Mouse (Mus musculus): ENCODE data around the gene Slc7a7. TPM values are rescaled to one million over a fixed set of nuclear protein-coding genes. Genes with fewer than 3 reads are reported as not detected.

The Slc7a7 gene
- total and polyA plus RNA-seq, 2 experiments from 2014 or later = 3.2 to 3.4 TPM

DNA sequence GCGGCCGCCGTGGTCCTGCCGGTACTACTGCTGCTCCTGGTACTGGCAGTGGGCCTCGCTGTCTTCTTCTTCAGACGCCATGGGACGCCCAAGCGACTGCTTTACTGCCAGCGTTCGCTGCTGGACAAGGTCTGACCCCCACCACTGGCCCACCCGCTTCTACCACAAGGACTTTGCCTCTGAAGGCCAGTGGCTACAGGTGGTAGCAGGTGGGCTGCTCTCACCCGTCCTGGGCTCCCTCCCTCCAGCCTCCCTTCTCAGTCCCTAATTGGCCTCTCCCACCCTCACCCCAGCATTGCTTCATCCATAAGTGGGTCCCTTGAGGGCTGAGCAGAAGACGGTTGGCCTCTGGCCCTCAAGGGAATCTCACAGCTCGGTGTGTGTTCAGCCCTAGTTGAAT is 23.0 kb upstream of the Slc7a7 start:
- TF ChIP-seq CTCF (IDR thresholded peaks at IDR 0.05; ENCODE audit: low read depth) = no peak
- Histone ChIP-seq H3K27ac (ENCODE audit: low read depth, low read length) (no peak overlapping the region), H3K9ac (no peak overlapping the region), H3K36me3 (ENCODE audit: insufficient read depth) (peaks cover 7% of the 10 kb centered on the region; the same call in 1 of the 2 replicates), H3K9me3 (ENCODE audit: low read length) (no peaks in the 10 kb centered on the region), H3K4me2 (ENCODE audit: low read depth) (no peak overlapping the region), H3K4me1 (ENCODE audit: insufficient read depth) (no peaks in the 10 kb centered on the region), H3K4me3 (ENCODE audit: low read depth, low read length) (no peak overlapping the region), H3K27me3 (ENCODE audit: insufficient read depth, low read length) (no peaks in the 10 kb centered on the region)
- ATAC-seq (no peak), DNase-seq (no peak)
- 94% methylated on average over 14 of the region's 14 CpGs for WGBS

DNA sequence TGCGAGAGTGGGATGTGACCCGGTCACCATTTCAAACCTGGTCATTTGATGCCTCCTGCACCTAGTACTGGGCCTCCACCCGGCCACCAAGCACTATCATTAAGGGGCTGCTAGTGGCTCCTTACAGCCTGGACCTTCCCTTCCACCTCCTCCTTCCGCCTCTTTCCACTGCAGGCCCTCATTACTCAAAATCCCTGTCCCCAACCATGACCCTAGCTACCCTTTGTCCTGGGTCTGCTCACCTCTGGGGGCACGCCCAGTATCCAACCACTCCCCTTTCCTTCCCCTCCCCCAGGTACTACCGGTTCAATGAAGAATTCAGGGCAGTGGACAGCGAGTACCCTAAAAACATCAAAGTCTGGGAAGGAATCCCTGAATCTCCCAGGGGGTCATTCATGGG is 22.0 kb upstream of the Slc7a7 start:
- H3K27me3 ChIP-seq (ENCODE audit: insufficient read depth, low read length) = no peaks in the 10 kb centered on the region
- H3K4me1 ChIP-seq (ENCODE audit: insufficient read depth) = no peaks in the 10 kb centered on the region
- ATAC-seq (no peak), DNase-seq (no peak)
- 47% methylated on average over 7 of the region's 7 CpGs for WGBS
- no peak overlapping the region for H3K4me3 ChIP-seq (ENCODE audit: low read depth, low read length)
- no peak overlapping the region for H3K27ac ChIP-seq (ENCODE audit: low read depth, low read length)
- H3K36me3 ChIP-seq (ENCODE audit: insufficient read depth) = peaks cover 7% of the 10 kb centered on the region; the same call in 1 of the 2 replicates
- H3K9me3 ChIP-seq (ENCODE audit: low read length) = no peaks in the 10 kb centered on the region
- no peak overlapping the region for H3K9ac ChIP-seq
- TF ChIP-seq CTCF (IDR thresholded peaks at IDR 0.05; ENCODE audit: low read depth) = no peak
- no peak overlapping the region for H3K4me2 ChIP-seq (ENCODE audit: low read depth)

DNA sequence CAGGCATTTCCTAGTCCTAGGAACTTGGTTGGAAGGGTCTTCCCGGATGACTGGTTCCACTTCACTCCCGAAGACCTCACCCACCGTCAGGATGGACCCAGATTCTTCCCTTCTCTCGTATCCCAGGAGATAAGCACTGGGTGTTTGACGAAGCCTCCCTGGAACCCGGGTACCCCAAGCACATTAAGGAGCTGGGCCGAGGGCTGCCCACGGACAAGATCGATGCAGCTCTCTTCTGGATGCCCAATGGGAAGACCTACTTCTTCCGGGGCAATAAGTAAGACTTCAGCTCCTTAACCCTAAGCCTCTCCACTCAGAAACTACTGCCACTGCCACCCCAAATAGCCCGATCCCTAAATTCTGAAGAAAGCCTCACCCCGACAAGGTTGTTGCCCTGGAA is 21.6 kb upstream of the Slc7a7 start:
- Histone ChIP-seq H3K9me3 (ENCODE audit: low read length) (no peaks in the 10 kb centered on the region), H3K4me3 (ENCODE audit: low read depth, low read length) (no peak overlapping the region), H3K27ac (ENCODE audit: low read depth, low read length) (no peak overlapping the region), H3K9ac (no peak overlapping the region), H3K4me2 (ENCODE audit: low read depth) (no peak overlapping the region), H3K36me3 (ENCODE audit: insufficient read depth) (peaks cover 7% of the 10 kb centered on the region; the same call in 1 of the 2 replicates), H3K27me3 (ENCODE audit: insufficient read depth, low read length) (no peaks in the 10 kb centered on the region), H3K4me1 (ENCODE audit: insufficient read depth) (no peaks in the 10 kb centered on the region)
- TF ChIP-seq CTCF (IDR thresholded peaks at IDR 0.05; ENCODE audit: low read depth) = no peak
- 81% methylated on average over 12 of the region's 12 CpGs for WGBS
- no peak for DNase-seq
- no peak for ATAC-seq

DNA sequence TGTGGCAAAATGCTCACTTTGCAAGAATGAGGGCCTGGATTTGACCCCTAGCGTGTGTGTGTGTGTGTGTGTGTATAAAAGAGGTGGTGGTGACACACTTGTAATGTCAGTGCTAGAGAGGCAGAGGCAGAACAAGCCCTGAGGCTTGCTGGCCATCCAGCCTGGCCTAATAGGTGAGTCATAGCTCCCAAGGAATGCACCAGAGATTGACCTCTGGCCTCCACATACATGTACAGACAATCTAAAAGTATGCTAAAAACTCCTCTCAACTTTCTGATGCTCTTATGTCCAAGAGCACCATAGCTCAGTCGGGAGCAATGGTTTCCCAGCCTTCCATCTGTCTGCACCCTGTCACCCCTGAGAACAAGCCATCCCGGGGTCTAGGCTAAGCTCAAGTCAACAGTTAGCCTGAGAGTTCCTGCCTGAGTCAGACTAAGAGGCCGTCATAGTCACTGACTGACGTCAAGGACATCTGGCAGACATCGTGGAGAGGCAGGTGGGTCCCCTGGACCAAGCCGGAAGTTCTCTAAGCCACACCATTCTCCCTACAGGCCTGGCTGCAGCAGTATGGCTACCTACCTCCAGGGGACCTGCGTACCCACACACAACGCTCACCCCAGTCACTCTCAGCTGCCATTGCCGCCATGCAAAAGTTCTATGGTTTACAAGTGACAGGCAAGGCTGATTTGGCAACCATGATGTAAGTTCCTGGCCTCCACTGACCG is 17.8 kb upstream of the Slc7a7 start:
- no peak overlapping the region for H3K4me2 ChIP-seq (ENCODE audit: low read depth)
- no peaks in the 10 kb centered on the region for H3K9me3 ChIP-seq (ENCODE audit: low read length)
- DNase-seq (no peak), ATAC-seq (no peak)
- no peaks in the 10 kb centered on the region for H3K4me1 ChIP-seq (ENCODE audit: insufficient read depth)
- 87% methylated on average over 11 of the region's 11 CpGs for WGBS
- peaks cover 7% of the 10 kb centered on the region; the same call in 1 of the 2 replicates for H3K36me3 ChIP-seq (ENCODE audit: insufficient read depth)
- TF ChIP-seq CTCF (IDR thresholded peaks at IDR 0.05; ENCODE audit: low read depth) = no peak
- H3K27ac ChIP-seq (ENCODE audit: low read depth, low read length) = no peak overlapping the region
- no peak overlapping the region for H3K4me3 ChIP-seq (ENCODE audit: low read depth, low read length)
- no peak overlapping the region for H3K9ac ChIP-seq
- H3K27me3 ChIP-seq (ENCODE audit: insufficient read depth, low read length) = no peaks in the 10 kb centered on the region

DNA sequence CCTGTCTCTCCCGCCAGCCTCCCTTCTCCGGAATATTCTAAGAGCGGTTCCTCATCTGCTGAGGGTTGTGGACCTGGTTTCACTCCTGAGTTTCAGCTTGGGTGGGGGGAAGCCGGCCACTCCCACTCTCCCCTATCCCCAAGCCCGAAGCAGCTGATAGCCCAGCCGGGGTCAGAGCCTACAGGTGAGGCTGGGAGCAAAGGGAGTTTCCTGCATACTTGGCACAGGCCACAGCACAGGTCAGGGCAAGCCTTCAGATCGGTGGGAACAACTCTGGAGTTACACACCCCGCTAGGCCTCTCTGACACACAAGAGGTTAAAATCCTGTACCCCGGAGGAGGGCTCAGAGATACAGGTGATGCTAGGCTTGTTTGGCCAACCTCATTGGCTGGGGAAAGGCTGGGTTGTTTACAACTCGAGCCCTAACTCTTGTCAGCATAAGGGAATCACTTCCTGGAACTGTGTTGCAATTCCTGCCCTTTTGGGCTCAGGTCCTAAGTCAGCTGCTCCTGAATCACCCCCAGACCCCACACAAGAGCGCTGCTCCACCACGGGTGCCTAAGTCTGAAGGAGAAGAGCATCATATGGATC is 16.5 kb upstream of the Slc7a7 start:
- ATAC-seq (no peak), DNase-seq (no peak)
- WGBS = 68% methylated on average over 12 of the region's 12 CpGs
- no peaks in the 10 kb centered on the region for H3K9me3 ChIP-seq (ENCODE audit: low read length)
- H3K4me3 ChIP-seq (ENCODE audit: low read depth, low read length) = peak overlapping the region; percentile 58; the same call in 1 of the 2 replicates
- peaks cover 15% of the 10 kb centered on the region for H3K36me3 ChIP-seq (ENCODE audit: insufficient read depth)
- peak overlapping the region; percentile 78 for H3K4me2 ChIP-seq (ENCODE audit: low read depth)
- no peak for TF ChIP-seq CTCF (IDR thresholded peaks at IDR 0.05; ENCODE audit: low read depth)
- H3K27ac ChIP-seq (ENCODE audit: low read depth, low read length) = peak overlapping the region; percentile 85; the same call in 1 of the 2 replicates
- H3K9ac ChIP-seq = no peak overlapping the region
- no peaks in the 10 kb centered on the region for H3K27me3 ChIP-seq (ENCODE audit: insufficient read depth, low read length)
- no peaks in the 10 kb centered on the region for H3K4me1 ChIP-seq (ENCODE audit: insufficient read depth)

DNA sequence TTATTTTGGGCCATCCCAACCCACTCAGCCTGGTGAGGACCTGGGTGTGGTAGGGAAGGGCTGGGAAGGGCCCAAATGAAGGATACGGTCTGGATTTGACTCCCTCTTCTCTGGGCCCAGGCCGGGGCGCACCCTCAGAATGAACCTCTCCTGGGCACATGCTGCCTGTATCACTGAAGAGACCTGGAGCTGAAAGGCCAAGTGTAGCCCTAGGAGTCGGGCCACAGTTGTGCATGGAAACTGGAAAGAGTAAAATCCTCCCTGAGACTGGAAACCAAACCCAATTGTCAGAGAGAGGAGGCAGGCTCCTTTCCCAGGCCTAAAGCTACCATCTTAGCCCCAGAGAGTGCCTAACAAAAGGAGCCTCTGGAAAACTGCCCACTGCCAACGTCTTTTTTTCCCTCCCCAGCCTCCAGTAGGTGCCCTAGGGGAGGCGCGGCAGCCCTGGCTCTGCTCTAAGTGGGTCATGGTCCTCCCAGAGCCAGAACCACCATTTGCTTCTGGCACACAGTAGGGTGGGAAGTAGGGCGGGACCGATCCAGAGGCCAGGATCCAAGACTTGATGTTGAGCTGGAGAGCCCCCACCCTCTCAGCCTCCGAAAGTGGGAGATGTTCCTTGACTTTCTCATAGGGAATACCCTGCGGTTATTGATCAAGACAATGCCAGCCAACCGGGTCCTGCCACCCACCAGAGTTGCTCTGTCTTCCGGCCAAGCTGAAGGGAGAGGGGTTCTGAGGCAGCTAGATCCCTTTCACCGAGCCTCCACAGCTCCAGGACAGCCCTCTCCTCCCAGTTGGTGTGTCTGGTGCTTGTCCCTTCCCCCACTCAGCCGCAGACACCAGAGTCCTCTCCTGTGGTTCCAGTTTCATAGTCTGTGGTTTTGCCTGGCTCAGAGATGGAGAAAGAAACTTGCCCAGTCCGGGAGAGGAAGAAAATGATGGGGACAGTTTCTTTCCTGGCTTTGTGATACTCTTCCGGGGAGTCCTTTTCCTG is 15.6 kb upstream of the Slc7a7 start:
- peak overlapping the region; percentile 85 for H3K27ac ChIP-seq (ENCODE audit: low read depth, low read length)
- no peaks in the 10 kb centered on the region for H3K4me1 ChIP-seq (ENCODE audit: insufficient read depth)
- peak; percentile 57 for DNase-seq
- H3K4me3 ChIP-seq (ENCODE audit: low read depth, low read length) = peak overlapping the region; percentile 58
- 30% methylated on average over 17 of the region's 17 CpGs for WGBS
- H3K9me3 ChIP-seq (ENCODE audit: low read length) = no peaks in the 10 kb centered on the region
- no peak for TF ChIP-seq CTCF (IDR thresholded peaks at IDR 0.05; ENCODE audit: low read depth)
- peaks cover 8% of the 10 kb centered on the region for H3K36me3 ChIP-seq (ENCODE audit: insufficient read depth)
- ATAC-seq = peak; percentile 44
- no peaks in the 10 kb centered on the region for H3K27me3 ChIP-seq (ENCODE audit: insufficient read depth, low read length)
- peak overlapping the region; percentile 61 for H3K9ac ChIP-seq
- H3K4me2 ChIP-seq (ENCODE audit: low read depth) = peak overlapping the region; percentile 78
